Mouse (Mus musculus): ENCODE data around the gene Pde2a.

- TF ChIP-seq CTCF (IDR thresholded peaks at IDR 0.05; ENCODE audit: extremely low read depth, insufficient read length, insufficient replicate concordance, low read depth, low read length) (no peak), POLR2A (IDR thresholded peaks at IDR 0.05; ENCODE audit: low read depth, low read length) (no peak)
Observed at GRCm38 (mm10) chr7:101471968-101472480, 50.5 kb downstream of the Pde2a start.

Measured in small intestine, adult 2 months (tissue).